Mouse (Mus musculus) MEL (cell line): Measurements from ENCODE around the gene Arhgap45. TPM values are rescaled to one million over a fixed set of nuclear protein-coding genes. Genes with fewer than 3 reads are reported as not detected.

Source experiments
- DNase-seq: peaks from one replicate; pipeline ENCODE4 v3.0.0; 2011; ENCODE audit warnings: low read depth, low spot score
- H3K27ac ChIP-seq: 2 replicates; pipeline ENCODE4 v1.5.1; 2012; ENCODE audit warnings: low read depth, mild to moderate bottlenecking, control low read depth, low read length, moderate library complexity; ENCODE audit not compliant: control insufficient read depth
- H3K27me3 ChIP-seq, 2 experiments: fragments of 150-350 bp in 1 of 2; sonication (generic) in 1 of 2; 2 replicates each; pipeline ENCODE4 v1.6.1; 2012; ENCODE audit warnings: low read length in 2 of 2, mild to moderate bottlenecking in 2 of 2, improper control_type of control experiment in 1 of 2, moderate library complexity in 1 of 2; ENCODE audit not compliant: insufficient read depth in 2 of 2, control insufficient read depth in 1 of 2
- H3K36me3 ChIP-seq, 2 experiments: 2 replicates each; pipeline ENCODE4 v1.6.1; 2012 to 2014; ENCODE audit warnings: low read length in 2 of 2, improper control_type of control experiment in 1 of 2, inconsistent platforms in 1 of 2, mild to moderate bottlenecking in 1 of 2; ENCODE audit not compliant: insufficient read depth in 2 of 2, control insufficient read depth in 1 of 2
- H3K4me1 ChIP-seq, 2 experiments: fragments of 150-350 bp in 1 of 2; sonication (generic) in 1 of 2; 2 replicates each; pipeline ENCODE4 v1.6.1; 2012; ENCODE audit warnings: low read length in 2 of 2, improper control_type of control experiment in 1 of 2, mild to moderate bottlenecking in 1 of 2; ENCODE audit not compliant: insufficient read depth in 2 of 2, control insufficient read depth in 1 of 2
- H3K4me3 ChIP-seq, 2 experiments: fragments of 150-350 bp in 1 of 2; sonication (generic) in 1 of 2; 2 replicates each; pipeline ENCODE4 v1.5.1; 2012; ENCODE audit warnings: low read depth in 2 of 2, low read length in 2 of 2, mild to moderate bottlenecking in 2 of 2, moderate library complexity in 2 of 2, control low read depth in 1 of 2, improper control_type of control experiment in 1 of 2; ENCODE audit not compliant: control insufficient read depth in 1 of 2, insufficient read depth in 1 of 2
- H3K79me2 ChIP-seq: 2 replicates; pipeline ENCODE4 v1.6.1; 2012; ENCODE audit warnings: mild to moderate bottlenecking, low read length, moderate library complexity; ENCODE audit not compliant: control insufficient read depth, poor library complexity, insufficient read depth
- H3K9ac ChIP-seq: 2 replicates; pipeline ENCODE4 v1.6.1; 2012; ENCODE audit warnings: low read depth, mild to moderate bottlenecking, control low read depth, low read length, moderate library complexity; ENCODE audit not compliant: control insufficient read depth, poor library complexity, severe bottlenecking
- H3K9me3 ChIP-seq: fragments of 150-350 bp; sonication (generic); replicated peaks from 2 replicates; pipeline ENCODE4 v1.6.1; 2012; ENCODE audit warnings: mild to moderate bottlenecking, low read length, improper control_type of control experiment, moderate library complexity; ENCODE audit not compliant: insufficient read depth
- CTCF ChIP-seq, 3 experiments: IDR thresholded peaks in 2 of 3; conservative IDR thresholded peaks in 1 of 3; 2 replicates each; pipeline ENCODE4 v1.5.1; 2011 to 2012; ENCODE audit warnings: low read length in 3 of 3, low read depth in 2 of 3, mild to moderate bottlenecking in 2 of 3, improper control_type of control experiment in 1 of 3, inconsistent platforms in 1 of 3, mixed read lengths in 1 of 3, moderate library complexity in 1 of 3; ENCODE audit not compliant: control insufficient read depth in 1 of 3, insufficient read depth in 1 of 3, poor library complexity in 1 of 3, severe bottlenecking in 1 of 3
- ELF1 ChIP-seq: IDR thresholded peaks from 2 replicates; pipeline ENCODE4 v1.6.1; 2014; ENCODE audit warnings: low read depth, mild to moderate bottlenecking, inconsistent platforms, low read length, improper control_type of control experiment, moderate library complexity
- ETS1 ChIP-seq: IDR thresholded peaks from 2 replicates; pipeline ENCODE4 v1.6.1; 2012; ENCODE audit warnings: low read depth, mild to moderate bottlenecking, inconsistent platforms, low read length, improper control_type of control experiment, moderate library complexity
- GABPA ChIP-seq: IDR thresholded peaks from 2 replicates; pipeline ENCODE4 v1.6.1; 2012; ENCODE audit warnings: low read depth, mild to moderate bottlenecking, inconsistent platforms, low read length, improper control_type of control experiment, moderate library complexity
- GATA1 ChIP-seq: IDR thresholded peaks from 2 replicates; pipeline ENCODE4 v1.6.1; 2011; ENCODE audit warnings: low read depth, low read length, improper control_type of control experiment
- HCFC1 ChIP-seq: IDR thresholded peaks from 2 replicates; pipeline ENCODE4 v1.6.1; 2012; ENCODE audit warnings: low read depth, mild to moderate bottlenecking, inconsistent platforms, low read length, improper control_type of control experiment, moderate library complexity
- KAT2A ChIP-seq: conservative IDR thresholded peaks from 2 replicates; pipeline ENCODE4 v1.6.1; 2012; ENCODE audit warnings: low read depth, low read length, improper control_type of control experiment, inconsistent platforms
- MAFK ChIP-seq: IDR thresholded peaks from 2 replicates; pipeline ENCODE4 v1.6.1; 2011; ENCODE audit warnings: low read depth, mild to moderate bottlenecking, low read length, improper control_type of control experiment, borderline replicate concordance
- MAX ChIP-seq: IDR thresholded peaks from 2 replicates; pipeline ENCODE4 v1.6.1; 2011; ENCODE audit warnings: low read length, improper control_type of control experiment
- MAZ ChIP-seq: IDR thresholded peaks from 2 replicates; pipeline ENCODE4 v1.6.1; 2012; ENCODE audit warnings: low read depth, mild to moderate bottlenecking, inconsistent platforms, low read length, improper control_type of control experiment
- MEF2A ChIP-seq: IDR thresholded peaks from 2 replicates; pipeline ENCODE4 v1.6.1; 2014; ENCODE audit warnings: low read depth, mild to moderate bottlenecking, inconsistent platforms, low read length, improper control_type of control experiment; ENCODE audit not compliant: poor library complexity, insufficient replicate concordance, severe bottlenecking; ENCODE audit errors: extremely low read depth
- MXI1 ChIP-seq: IDR thresholded peaks from 2 replicates; pipeline ENCODE4 v1.6.1; 2011; ENCODE audit warnings: mild to moderate bottlenecking, low read depth, low read length, improper control_type of control experiment
- MYC ChIP-seq: IDR thresholded peaks from 2 replicates; pipeline ENCODE4 v1.6.1; 2011; ENCODE audit warnings: low read depth, mild to moderate bottlenecking, low read length, improper control_type of control experiment, moderate library complexity
- POLR2A ChIP-seq, 2 experiments: IDR thresholded peaks; 2 replicates each; pipeline ENCODE4 v1.6.1; 2011 to 2012; ENCODE audit warnings: low read length in 2 of 2, mild to moderate bottlenecking in 2 of 2, control low read depth in 1 of 2, improper control_type of control experiment in 1 of 2, low read depth in 1 of 2, moderate library complexity in 1 of 2; ENCODE audit not compliant: control insufficient read depth in 1 of 2, insufficient read depth in 1 of 2, poor library complexity in 1 of 2
- RAD21 ChIP-seq: IDR thresholded peaks from 2 replicates; pipeline ENCODE4 v1.6.1; 2011; ENCODE audit warnings: mild to moderate bottlenecking, low read depth, low read length, improper control_type of control experiment
- SIN3A ChIP-seq: IDR thresholded peaks from 2 replicates; pipeline ENCODE4 v1.6.1; 2012; ENCODE audit warnings: low read length, improper control_type of control experiment, inconsistent platforms
- TBP ChIP-seq: IDR thresholded peaks from 2 replicates; pipeline ENCODE4 v1.8.0; 2011; ENCODE audit warnings: low read depth, low read length, improper control_type of control experiment
- TCF12 ChIP-seq: IDR thresholded peaks from 2 replicates; pipeline ENCODE4 v1.6.1; 2014; ENCODE audit warnings: low read depth, mild to moderate bottlenecking, inconsistent platforms, low read length, improper control_type of control experiment, moderate library complexity
- UBTF ChIP-seq: IDR thresholded peaks from 2 replicates; pipeline ENCODE4 v1.6.1; 2012; ENCODE audit warnings: low read depth, mild to moderate bottlenecking, inconsistent platforms, low read length, improper control_type of control experiment, moderate library complexity, borderline replicate concordance; ENCODE audit not compliant: insufficient read depth
- USF1 ChIP-seq: IDR thresholded peaks from 2 replicates; pipeline ENCODE4 v1.6.1; 2014; ENCODE audit warnings: low read depth, mild to moderate bottlenecking, inconsistent platforms, low read length, improper control_type of control experiment, moderate library complexity
- USF2 ChIP-seq, 2 experiments: IDR thresholded peaks; 2 replicates each; pipeline ENCODE4 v1.6.1; 2011 to 2012; ENCODE audit warnings: improper control_type of control experiment in 2 of 2, low read length in 2 of 2, borderline replicate concordance in 1 of 2, inconsistent platforms in 1 of 2, low read depth in 1 of 2, mild to moderate bottlenecking in 1 of 2; ENCODE audit not compliant: insufficient read depth in 1 of 2
- ZC3H11A ChIP-seq: IDR thresholded peaks from 2 replicates; pipeline ENCODE4 v1.6.1; 2012; ENCODE audit warnings: low read depth, mild to moderate bottlenecking, inconsistent platforms, low read length, improper control_type of control experiment
- ZNF384 ChIP-seq: IDR thresholded peaks from 2 replicates; pipeline ENCODE4 v1.6.1; 2012; ENCODE audit warnings: low read depth, mild to moderate bottlenecking, inconsistent platforms, low read length, improper control_type of control experiment
- polyA plus RNA-seq, 2 experiments: library from polyadenylated mRNA; stranded (reverse) in 1 of 2; unstranded in 1 of 2; fragments of >175 nt in 1 of 2; fragments of >200 nt in 1 of 2; gene quantifications; 2 replicates each; pipeline versions ENCODE4 v1.2.1 to v1.2.4; 2012; ENCODE audit warnings: low replicate concordance in 2 of 2, low read depth in 1 of 2; ENCODE audit not compliant: insufficient read length in 2 of 2, insufficient read depth in 1 of 2, missing spikeins in 1 of 2
- total RNA-seq: library from RNA; depleted of rRNA; stranded (reverse); fragments of 300-350 nt; gene quantifications from 2 replicates; pipeline ENCODE4 v1.2.3, GENCODE M21; 2012

Gene Arhgap45
- total and polyA plus RNA-seq, 3 experiments, result 26.2 to 53.6 TPM; not detected in 1

- peaks cover 0 to 16% of the 10 kb centered on the region in 2 experiments; a peak in 2 of 4 replicates for H3K4me1 ChIP-seq
- H3K9ac ChIP-seq, result peak overlapping the region; percentile 74
- no peaks in the 10 kb centered on the region for H3K27me3 ChIP-seq
- peaks cover 0 to 5% of the 10 kb centered on the region in 2 experiments; a peak in 2 of 4 replicates for H3K36me3 ChIP-seq
- peak overlapping the region; percentile 3 for H3K27ac ChIP-seq
- TF ChIP-seq TCF12 (no peak), TBP (peak; percentile 8; the same call in 1 of the 2 replicates), MYC (no peak), USF1 (no peak), UBTF (0 out of 2 replicates have a peak, but pooled peaks have one; percentile 61), MAFK (no peak), ZC3H11A (no peak), POLR2A (IDR thresholded peaks at IDR 0.05; ENCODE audit: control insufficient read depth in 1 of 2, insufficient read depth in 1 of 2, low read depth in 1 of 2, low read length in 2 of 2, poor library complexity in 1 of 2) (0 out of 4 replicates have a peak, but pooled peaks of 1 of the 2 experiments have one; percentile 29), MAZ (no peak), ELF1 (no peak)
- H3K9me3 ChIP-seq, result no peaks in the 10 kb centered on the region
- DNase-seq, result peak; percentile 65
- peak overlapping the region; percentile 69 to 85 for H3K4me3 ChIP-seq
- peaks cover 10% of the 10 kb centered on the region for H3K79me2 ChIP-seq
Measured at GRCm38 (mm10) chr10:79987771-79988505, 28.5 kb upstream of the Arhgap45 start.

- Histone ChIP-seq H3K27ac (peak within 1 kb of the TSS; percentile 3), H3K79me2 (peaks cover 3% of the 10 kb centered on the region), H3K4me1 (peaks cover 0 to 9% of the 10 kb centered on the region in 2 experiments; a peak in 2 of 4 replicates), H3K27me3 (no peaks in the 10 kb centered on the region), H3K9me3 (no peaks in the 10 kb centered on the region), H3K9ac (peak within 1 kb of the TSS; percentile 74), H3K4me3 (peak within 1 kb of the TSS; percentile 69 to 85), H3K36me3 (no peaks in the 10 kb centered on the region)
- TF ChIP-seq TBP (no peak), MAX (no peak), HCFC1 (0 out of 2 replicates have a peak, but pooled peaks have one; percentile 12), ZC3H11A (no peak), USF2 (IDR thresholded peaks at IDR 0.05; ENCODE audit: borderline replicate concordance in 1 of 2, insufficient read depth in 1 of 2, low read depth in 1 of 2, low read length in 2 of 2) (no peak), ETS1 (no peak), GABPA (no peak), SIN3A (0 out of 2 replicates have a peak, but pooled peaks have one; percentile 17), CTCF (IDR thresholded peaks at IDR 0.05 in 2 of 3, conservative IDR thresholded peaks at IDR 0.05 in 1 of 3; ENCODE audit: control insufficient read depth in 1 of 3, insufficient read depth in 1 of 3, low read depth in 2 of 3, low read length in 3 of 3, poor library complexity in 1 of 3, severe bottlenecking in 1 of 3) (no peak), MEF2A (0 out of 2 replicates have a peak, but pooled peaks have one; percentile 16), GATA1 (no peak), RAD21 (no peak), MAZ (peak; percentile 23; the same call in 1 of the 2 replicates), POLR2A (IDR thresholded peaks at IDR 0.05; ENCODE audit: control insufficient read depth in 1 of 2, insufficient read depth in 1 of 2, low read depth in 1 of 2, low read length in 2 of 2, poor library complexity in 1 of 2) (0 out of 4 replicates have a peak, but pooled peaks of 1 of the 2 experiments have one; percentile 42), ZNF384 (no peak), KAT2A (no peak), UBTF (no peak), MXI1 (0 out of 2 replicates have a peak, but pooled peaks have one; percentile 40)
- peak; percentile 64 for DNase-seq
Measured at GRCm38 (mm10) chr10:79988506-79989271, 27.8 kb upstream of the Arhgap45 start, which contains the start of gene Cnn2. Cnn2 (plus strand) TSS chr10:79988584.
